Mouse (Mus musculus) layer of hippocampus, adult 18-20 months (tissue): ENCODE measurements around the gene Bcl11a. TPM values are rescaled to one million over a fixed set of nuclear protein-coding genes. Genes with fewer than 3 reads are reported as not detected.

ENCODE experiments used
- DNase-seq, 2 experiments: peaks; one replicate each; pipeline ENCODE4 v3.0.0; 2022; ENCODE audit warnings: low spot score in 2 of 2
- long read RNA-seq: library from polyadenylated mRNA; stranded (forward); transcript quantifications from one replicate; pipeline ENCODE4 v2.0.0, GENCODE M21; 2021
- total RNA-seq, 2 experiments: library from RNA; stranded (reverse); gene quantifications; 2 replicates each; pipeline ENCODE4 v1.2.3; 2021

The Bcl11a gene
- 100 to 1,000 TPM in 1 of 2 experiments, 10 to 100 TPM in 1; 98.5 to 108 TPM for total RNA-seq
- long read RNA-seq, full-length matches to known transcripts, result 38 of 69 reads
- long read RNA-seq, partial matches to known transcripts, result 8 of 69 reads
- long read RNA-seq, other reads (novel, unspliced or antisense), result 23 of 69 reads

DNA sequence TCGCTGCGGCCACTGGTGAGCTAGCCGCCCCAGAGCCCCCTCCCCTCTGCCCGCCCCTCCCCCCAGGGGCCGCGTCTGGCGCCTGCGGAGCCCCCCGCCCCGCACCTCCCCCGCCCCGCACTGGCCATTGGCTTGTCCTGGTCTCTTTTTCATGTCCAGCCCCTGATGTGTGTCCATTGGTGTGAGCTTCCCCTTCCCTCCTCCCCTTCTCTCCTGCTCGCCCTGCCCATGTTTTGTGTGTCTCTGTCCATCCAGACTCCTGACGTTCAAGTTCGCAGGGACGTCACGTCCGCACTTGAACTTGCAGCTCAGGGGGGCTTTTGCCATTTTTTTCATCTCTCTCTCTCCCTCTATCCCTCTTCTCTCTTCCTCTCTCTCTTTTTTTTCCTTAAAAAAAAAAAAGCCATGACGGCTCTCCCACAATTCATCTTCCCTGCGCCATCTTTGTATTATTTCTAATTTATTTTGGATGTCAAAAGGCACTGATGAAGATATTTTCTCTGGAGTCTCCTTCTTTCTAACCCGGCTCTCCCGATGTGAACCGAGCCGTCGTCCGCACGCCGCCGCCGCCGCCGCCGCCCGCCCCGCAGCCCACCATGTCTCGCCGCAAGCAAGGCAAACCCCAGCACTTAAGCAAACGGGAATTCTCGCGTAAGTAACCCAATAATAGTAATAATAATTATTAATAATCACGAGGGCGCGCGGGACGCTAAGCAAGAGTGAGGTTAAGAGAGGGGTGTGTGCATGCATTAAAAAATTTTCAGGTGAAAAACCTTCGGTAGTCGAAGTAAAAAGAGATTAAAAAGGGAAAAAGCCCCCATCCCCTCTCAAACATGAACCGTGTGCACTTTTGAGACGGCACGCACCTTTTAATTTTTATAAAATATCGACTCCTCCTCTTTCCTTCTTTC, at the start of gene Bcl11a:
TSS of gene Bcl11a (plus strand) at position 262 of the 911 bp plus-strand sequence.
- DNase-seq, result peak in 1 of 2 experiments; percentile 55

DNA sequence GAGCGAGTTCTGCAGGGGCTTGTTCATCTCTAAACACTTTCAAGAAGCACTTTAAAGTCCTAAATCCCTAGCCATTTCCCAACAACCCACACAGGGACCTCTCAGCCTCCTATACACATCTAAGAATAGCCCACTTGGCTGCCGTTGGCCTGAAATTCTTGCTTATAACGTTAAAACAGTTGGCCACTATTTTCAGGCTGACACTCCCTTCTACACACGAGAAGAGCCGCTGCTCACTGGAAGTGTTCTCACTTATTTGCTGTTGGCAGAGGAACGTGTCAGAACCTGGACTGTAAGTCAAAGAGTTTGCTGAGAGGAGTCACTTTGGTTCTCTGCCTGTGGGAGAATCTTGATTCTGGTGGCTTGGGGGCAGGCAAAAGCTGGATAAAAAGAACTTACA, 33.8 kb upstream of the Bcl11a start:
- no peak for DNase-seq

DNA sequence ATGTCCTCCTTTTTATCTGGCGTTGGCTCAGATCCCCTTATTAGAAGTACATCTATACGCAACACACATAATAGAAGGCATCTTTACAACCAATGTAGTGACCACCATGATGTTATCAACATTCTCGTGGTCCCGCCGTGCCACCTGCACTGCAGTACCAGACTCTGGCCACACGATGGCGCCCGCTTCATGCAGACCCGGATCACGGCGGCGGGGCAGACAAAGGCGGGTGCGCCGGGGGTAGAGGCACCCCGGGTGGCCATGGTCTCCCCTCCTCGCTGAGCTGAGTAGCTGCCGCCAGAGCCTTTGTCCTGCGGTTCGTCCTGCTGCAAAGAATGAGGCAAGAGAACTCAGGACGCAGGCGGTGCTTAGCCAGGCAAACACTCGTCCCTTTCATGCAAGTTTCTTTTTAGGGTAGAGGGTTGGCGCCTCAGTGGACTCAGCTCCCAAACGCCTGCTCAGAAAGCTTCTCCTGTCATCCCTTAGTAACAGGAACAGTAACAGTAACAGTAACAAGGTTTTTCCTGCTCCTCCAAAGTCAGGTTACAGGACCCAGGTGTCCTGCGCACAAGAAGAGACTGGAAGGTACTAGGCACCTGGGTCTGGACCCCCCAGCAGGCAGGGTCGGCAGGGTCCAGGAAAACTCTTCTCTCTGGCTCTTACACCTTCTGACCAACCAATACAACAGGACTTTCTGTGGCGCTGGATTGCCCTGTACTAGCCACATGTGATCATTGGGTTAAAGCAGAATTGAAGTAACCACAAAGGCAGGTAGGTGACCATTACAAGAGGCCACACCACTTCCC, 28.4 kb upstream of the Bcl11a start:
- peak; percentile 68 to 91 for DNase-seq

DNA sequence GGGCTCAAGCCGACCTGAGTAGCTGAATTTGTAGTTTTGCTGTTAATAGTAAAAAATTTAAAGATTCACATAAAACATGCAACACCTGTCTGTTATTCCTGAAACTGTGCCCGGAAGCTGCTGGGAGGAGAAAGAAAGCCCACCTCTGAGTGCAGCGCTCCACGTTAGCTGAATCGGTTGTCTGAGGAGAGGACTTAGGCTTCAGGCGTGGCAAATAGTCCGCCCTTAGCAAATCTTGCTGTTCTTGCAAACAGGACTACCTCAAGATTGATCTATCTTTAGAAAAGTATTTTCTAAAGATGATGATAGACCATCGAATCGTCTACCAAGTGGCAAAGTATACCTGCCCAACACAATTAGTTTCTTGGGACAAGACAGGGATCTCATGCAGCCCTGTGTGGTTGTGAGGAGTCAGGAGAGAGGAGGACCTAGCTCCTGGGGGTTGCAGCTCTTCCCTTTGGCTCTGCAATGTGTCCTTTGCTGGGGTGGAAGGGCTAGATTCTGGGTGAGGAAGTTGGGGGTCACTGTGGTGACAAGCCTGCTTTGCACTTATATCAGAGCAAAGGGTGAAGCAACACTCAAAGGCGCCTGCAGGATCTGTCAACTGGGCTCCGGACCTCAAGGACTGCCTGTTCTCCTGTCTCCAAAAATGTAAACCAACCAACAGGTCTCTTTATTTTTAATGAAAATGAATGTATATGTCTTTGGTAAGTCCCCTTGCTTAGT, 27.7 kb upstream of the Bcl11a start:
- DNase-seq, result no peak

DNA sequence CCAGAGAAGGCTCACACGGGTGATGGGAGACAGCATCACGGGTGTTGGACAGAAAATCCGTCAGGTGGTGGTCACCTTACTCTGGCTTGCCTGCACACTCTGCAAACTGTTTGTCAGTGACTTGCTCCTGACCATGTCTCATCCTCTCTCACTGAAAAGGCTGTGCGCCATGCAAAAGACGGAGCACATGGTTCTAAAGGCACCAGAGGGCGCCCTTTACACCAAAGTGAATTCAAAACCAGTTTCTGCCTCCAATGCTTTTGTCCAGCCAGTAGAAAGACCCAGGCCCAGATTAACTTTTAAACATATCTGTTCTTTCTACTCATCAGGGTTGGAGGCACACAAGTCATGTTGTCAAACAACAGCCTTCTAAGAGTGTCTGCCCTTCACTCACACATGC, 25.0 kb upstream of the Bcl11a start:
- DNase-seq, result no peak

DNA sequence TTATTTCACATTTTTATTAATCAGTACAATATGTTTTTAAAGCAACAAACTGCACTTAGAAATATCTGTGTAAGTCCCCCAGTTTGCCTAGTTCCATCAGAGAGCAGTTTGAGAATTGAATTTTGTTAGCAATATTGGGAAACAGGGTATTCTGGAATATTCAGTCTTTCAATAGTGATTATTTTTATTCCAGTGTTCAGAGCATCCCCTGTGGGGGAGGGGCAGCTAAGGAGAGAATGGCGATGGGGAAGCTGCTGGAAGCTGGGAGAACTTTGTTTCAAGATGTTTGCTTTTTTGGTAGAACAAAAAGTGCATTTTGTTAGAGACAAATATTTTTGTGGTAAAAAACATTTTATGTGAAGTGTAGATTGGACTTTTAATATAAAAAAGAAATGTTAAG, 18.7 kb upstream of the Bcl11a start:
- no peak for DNase-seq

DNA sequence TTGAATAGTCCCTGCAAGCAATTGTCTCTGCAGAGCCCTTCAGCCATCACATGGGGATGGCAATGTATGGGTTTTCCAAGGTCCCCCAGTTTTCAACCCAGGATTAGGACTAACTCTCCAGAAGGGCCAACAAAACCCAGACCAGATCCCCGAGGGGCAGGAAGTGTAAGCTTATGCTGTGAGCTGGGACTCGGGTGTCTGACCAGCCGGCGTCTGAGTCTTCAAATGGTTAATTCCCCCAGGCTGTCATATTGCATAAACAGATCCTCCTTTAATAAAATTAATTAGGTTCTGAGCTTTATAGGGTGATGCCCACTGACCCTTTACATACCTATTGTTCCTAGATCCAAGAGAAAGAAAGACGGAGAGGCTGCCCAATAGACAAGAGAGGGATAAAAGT, 17.4 kb upstream of the Bcl11a start:
- no peak for DNase-seq

DNA sequence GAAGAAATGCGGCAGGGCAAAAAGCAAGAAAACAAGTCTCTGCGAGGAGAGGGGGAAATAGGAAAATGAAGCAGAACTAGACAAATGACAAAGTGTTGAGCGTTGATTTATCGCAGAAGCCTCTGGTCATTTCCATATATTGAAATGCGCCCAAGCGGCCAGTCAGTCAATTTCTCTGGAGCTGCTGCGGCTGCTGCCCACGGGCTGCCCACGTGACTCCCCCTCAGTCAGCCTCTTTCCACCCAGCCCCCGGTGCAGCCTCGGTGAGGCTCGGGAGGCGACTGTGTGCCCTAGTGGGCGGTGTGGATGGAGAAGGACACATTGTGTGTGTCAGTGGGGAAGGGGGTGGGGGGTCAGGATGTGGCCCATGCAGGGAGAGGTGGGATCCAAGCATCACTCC, 16.0 kb upstream of the Bcl11a start:
- no peak for DNase-seq

DNA sequence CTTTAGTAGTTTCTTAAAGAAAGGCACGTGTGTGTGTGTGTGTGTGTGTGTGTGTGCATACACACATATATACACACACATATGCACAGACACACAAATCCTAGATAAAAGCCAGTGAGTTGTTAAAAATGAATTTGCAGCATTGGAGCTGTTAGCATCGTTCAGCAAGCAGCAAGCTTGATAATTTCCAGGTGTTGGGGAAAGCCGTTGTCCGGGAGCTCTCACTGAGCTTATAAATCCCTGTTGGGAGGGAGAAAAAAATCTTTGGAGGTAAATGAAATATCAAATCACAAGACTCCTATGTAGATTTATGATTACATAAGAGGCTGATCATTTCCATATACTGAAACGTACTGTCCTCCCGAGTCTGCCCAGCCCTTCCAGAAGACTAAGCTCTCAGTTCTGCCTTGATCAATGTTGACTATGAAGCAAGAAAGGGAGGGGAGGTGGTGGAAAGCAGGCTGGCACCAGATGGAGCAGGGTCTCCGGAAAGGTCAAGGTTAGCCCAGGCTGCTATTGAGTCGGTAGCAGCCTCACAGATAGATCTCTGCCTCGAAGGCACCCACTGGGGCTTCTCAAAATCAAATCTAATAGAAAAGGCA, 15.3 kb upstream of the Bcl11a start:
- DNase-seq, result no peak

DNA sequence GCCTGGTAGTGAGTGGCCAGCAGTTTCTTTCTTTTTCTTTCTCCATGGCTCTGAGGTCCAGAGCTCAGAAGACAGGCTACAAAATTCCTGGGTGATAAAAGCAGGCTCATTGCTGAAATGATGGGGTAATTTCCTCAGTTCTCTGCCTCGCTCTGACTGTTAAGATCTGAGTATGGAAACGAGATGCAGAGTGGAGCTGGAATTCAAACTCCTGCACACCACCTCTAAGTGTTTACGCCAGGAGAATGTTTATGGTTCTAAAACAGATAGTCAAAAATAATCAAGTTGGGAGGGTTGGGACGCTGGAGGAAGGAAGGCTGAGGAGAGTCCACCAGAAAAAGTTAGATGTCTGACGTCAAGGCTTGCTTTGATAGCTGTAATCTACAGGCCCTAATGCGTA, 13.6 kb upstream of the Bcl11a start:
- DNase-seq, result no peak

DNA sequence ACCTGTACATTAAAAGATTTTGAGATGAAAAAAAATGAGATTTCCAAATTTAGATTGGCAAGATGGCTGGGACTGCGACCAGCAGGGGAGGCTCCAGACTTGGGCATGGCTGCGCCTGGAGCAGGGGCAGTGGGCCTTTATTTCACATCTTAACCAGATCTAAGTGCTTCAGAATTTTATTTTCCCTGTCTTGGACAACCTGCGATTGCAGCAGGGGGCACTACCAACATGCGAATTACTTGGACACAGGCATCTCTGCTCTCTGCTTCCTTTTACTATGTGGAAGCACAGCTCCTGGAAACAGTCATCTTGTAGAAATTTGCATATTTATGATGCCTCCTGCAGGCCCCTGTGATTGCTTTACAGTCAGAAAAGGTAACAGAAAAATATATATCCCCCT, 12.5 kb upstream of the Bcl11a start:
- no peak for DNase-seq

DNA sequence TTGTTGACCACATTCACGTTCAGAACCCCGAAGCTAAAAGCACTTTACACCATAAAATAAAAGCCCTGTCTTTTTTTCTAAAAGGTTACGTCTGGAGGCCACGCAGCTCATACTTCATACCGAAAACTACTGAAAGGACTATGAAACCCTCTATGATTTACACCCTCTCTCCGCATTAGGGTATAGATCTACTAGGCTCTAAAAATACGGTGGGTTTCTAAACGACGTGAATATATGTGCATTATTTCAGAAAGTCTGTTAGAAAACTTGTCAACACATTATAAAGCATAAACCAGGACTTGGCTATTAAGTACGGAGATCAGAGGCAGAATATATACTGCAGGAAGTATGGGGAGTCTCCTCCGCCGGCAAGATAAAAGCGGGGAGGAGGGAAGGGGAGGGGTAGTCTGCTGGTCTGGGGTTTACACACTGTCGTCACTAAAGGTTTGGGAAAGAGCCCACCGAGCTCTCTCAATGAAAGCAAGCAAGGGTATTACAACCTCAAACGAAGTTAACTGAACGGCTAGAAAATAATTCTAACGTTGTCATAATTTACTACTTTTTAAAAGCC, 3.8 kb upstream of the Bcl11a start:
- peak in 1 of 2 experiments; percentile 39 for DNase-seq

DNA sequence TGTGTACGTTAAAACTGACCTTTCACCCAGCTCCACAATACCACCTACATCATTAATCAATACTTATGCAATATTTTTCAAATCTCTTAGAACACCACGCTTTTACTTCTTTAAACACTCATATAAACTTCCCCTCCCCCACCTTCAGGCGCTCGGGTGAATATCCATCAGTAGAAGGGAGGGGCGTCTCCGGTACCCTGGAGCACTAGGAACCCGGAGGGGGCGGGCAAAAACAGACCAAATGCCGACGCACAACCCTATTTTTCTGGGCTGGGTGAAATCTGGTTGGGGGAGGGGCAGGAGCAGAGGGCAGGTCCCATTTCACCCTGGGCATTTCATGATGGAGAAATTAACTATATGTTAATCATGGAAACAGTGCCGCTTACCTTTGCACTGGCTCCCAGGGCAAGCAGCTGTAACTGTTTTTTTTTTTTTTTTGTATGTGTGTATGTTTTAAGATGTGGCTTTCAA, 3.2 kb upstream of the Bcl11a start, which contains the start of gene A830031A19Rik:
TSS of gene A830031A19Rik (minus strand) at position 421 of the 471 bp plus-strand sequence.
- DNase-seq, result peak in 1 of 2 experiments; percentile 69

DNA sequence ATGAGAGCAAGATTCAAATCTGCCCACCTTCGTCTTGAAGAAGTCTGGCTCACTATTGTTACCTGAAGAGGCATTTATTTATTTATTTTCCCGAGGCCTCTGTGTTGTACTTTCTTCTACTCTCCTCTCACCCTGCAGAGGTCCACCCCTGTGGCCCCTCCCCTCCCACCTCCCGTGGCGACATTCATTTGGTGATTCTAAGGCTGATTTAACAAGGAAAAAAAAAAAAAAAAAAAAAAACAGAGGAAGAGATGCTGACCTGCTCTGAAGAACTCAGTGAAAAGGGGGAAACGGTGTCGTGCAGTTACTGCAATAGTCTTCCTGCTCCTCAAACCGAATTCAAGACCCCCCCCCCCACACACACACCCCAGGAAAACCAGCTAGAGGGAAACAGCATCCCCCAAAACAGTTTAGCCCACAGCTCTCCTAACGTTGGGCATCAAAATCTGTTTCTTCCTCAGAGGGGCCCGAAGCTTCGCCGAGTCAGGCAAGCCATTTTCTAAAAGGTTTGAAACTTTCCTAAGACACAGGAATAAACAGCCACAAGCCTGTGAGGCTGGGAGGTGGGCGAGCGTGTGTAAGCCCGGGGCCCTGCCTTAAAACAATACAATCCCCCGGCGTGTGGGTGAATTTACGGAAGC, 2.2 kb upstream of the Bcl11a start:
- DNase-seq, result peak; percentile 16 to 67

DNA sequence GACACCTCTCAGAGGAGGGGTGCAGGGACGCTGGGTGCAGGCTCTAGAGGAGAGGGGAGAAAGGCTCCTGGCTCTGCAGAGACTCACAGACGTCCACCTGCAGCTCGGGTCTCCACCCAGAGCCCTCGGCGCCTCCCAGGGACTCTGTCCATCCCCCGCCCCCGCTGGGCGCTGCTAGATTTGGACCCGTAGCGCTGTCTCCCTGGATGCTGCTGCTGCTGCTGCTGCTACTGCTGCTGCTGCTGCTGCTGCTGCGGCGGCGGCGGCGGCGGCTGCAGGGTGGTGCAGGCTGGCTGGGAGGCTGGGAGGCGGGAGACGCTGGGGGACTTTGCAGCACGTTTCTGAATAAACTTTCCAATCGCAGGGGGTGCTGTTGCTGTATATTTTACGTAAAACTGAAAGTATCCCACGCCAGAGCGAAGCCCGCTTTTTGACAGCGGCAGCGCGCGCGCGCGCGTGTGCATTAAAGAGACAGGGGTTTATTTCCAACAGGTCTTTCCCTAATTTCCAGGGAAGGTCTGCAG, 1.7 kb upstream of the Bcl11a start:
- peak; percentile 81 to 89 for DNase-seq

DNA sequence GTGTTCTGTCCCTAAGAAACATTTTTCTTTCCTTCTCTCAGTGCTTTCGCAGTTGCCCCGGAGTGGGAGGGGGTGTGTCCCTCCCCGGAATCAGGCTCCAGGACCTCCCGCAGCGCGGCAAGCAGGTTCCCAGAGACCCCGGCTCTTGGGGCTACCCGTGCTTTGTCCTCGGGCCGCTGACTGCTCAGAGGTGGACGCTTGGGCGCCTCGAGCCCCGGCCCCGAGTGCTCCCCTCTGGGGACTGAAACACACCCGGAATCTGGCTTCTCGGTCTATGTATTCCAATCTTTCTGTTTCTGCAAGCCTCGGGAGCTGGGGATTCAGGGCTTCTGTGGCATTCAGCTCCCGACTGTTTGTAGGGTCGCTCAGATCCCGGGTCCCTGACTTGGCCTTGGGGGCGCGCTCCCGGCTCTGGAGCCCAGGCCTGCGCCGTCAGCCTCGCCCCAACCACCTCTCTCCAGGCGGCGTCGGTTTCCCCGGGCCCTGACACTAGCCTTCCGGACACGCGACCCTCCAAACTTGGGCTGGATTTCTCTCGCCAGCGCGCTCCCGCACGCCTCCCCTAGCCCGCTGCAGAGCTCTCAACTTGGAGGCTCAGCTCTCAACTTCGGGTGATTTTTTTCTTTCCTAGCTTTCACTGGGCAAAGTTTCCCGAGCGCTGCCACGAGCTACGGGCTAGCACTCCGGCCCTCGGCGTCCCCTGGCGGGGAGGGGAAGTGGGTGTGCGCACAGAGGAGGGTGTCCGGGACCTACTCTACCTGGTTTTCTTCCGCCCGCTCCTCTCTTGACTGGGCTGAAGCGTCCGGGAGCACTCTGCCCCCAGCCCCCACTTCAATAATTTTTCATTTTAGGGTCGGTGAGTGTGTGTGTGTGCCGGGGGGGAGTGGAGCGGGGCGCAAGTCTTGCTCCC, 780 bp upstream of the Bcl11a start:
- DNase-seq, result peak in 1 of 2 experiments; percentile 47

DNA sequence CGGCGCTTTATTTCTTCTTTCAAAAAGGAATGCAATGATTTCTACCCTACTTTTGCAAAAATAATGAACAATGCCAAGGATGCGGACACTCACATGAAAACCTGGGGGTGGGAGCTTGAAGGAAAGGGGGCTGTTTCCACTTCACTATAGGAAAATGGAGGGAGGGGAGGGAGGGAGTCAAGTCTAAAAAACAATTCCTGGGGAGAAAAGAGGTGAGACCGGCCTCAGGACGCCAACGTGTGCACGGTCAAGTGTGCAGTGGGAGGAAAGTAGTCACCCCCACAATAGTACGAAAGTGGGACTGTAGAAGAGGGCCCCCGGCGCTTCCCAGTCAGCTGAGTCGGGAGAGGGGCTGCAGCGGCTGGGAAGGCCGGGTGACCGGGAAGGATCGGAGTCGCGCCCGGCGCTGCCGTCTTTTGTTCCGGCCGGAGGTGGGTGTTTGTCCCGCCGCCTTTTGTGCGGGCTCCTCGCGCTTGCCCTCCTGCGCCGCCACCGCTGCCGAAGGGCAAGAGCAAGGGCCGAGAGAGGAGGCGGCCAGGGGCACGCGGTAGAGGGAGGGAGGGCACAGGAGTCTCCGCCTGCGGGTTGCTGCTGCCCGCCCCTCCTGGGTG, 955 bp downstream of the Bcl11a start:
- DNase-seq, result no peak
